Mouse (Mus musculus) limb, embryonic 13.5 days (tissue): ENCODE results near the gene Rap1gap. TPM values are rescaled to one million over a fixed set of nuclear protein-coding genes. Genes with fewer than 3 reads are reported as not detected.

Source experiments
- ATAC-seq: fragments of 200-750 bp; cut with Nextera tagmentation; 2 replicates; pipeline ENCODE4 v1.8.0; 2017; ENCODE audit warnings: low read depth, moderate number of reproducible peaks, moderate TSS enrichment; ENCODE audit not compliant: low FRiP score
- H3K27ac ChIP-seq: fragments of 300-500 bp; sonication (generic); 2 replicates; pipeline ENCODE4 v1.5.1; 2015; ENCODE audit warnings: inconsistent platforms, mild to moderate bottlenecking, moderate library complexity
- H3K27me3 ChIP-seq: fragments of 300-500 bp; sonication (generic); 2 replicates; pipeline ENCODE4 v1.6.1; 2015; ENCODE audit warnings: mild to moderate bottlenecking, inconsistent platforms
- H3K36me3 ChIP-seq: fragments of 300-500 bp; sonication (generic); 2 replicates; pipeline ENCODE4 v1.6.1; 2015; ENCODE audit warnings: inconsistent platforms, mild to moderate bottlenecking, moderate library complexity
- H3K4me1 ChIP-seq: fragments of 300-500 bp; sonication (generic); 2 replicates; pipeline ENCODE4 v1.6.1; 2015; ENCODE audit warnings: inconsistent platforms
- H3K4me2 ChIP-seq: fragments of 300-500 bp; sonication (generic); replicated peaks from 2 replicates; pipeline ENCODE4 v1.6.1; 2015; ENCODE audit warnings: inconsistent platforms, mild to moderate bottlenecking, moderate library complexity
- H3K4me3 ChIP-seq: fragments of 300-500 bp; sonication (generic); 2 replicates; pipeline ENCODE4 v1.5.1; 2015; ENCODE audit warnings: moderate library complexity, mild to moderate bottlenecking, inconsistent platforms
- H3K9ac ChIP-seq: fragments of 300-500 bp; sonication (generic); 2 replicates; pipeline ENCODE4 v1.6.1; 2015; ENCODE audit warnings: mild to moderate bottlenecking, inconsistent platforms
- H3K9me3 ChIP-seq: fragments of 300-500 bp; sonication (generic); 2 replicates; pipeline ENCODE4 v1.6.1; 2016; ENCODE audit warnings: inconsistent platforms
- WGBS: fragments of 180-500 bp; shearing (Covaris S2); methylation state at CpG from one replicate; pipeline ENCODE4 v1.1.7; 2015; 5-methylcytosine and 5-hydroxymethylcytosine counted together
- polyA plus RNA-seq: library from polyadenylated mRNA; unstranded; fragments of >200 nt; fragmentation: Nextera tagmentation; extraction: Ambion mirVana; gene quantifications from 2 replicates; pipeline ENCODE4 v1.2.1, GENCODE M21; 2015

Gene Rap1gap
- polyA plus RNA-seq, 1 experiment from 2014 or later: 10.7 TPM

DNA sequence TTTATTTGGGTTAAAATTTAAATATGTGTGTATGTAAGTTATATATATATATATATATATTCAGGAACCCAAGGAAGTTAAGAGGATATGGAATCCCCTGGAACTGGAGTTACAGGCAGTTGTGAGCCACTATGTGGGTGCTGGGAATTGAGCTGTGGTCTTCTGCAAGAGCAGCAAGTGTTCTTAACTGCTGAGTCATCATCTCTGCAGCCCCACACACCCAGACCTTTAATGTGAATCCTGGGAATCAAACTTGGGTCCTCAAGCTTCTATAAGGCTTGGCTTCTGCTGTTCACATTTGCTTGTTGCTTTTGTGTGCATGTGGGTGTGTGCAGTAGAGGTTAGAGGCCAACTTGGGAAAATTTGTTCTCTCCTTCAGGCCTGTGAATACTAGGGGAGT is 18.3 kb upstream of the Rap1gap start:
- H3K27me3 ChIP-seq: no peaks in the 10 kb centered on the region
- ATAC-seq: no peak
- no peak overlapping the region for H3K9ac ChIP-seq
- no peak overlapping the region for H3K27ac ChIP-seq
- H3K9me3 ChIP-seq: no peaks in the 10 kb centered on the region
- no peaks in the 10 kb centered on the region for H3K4me1 ChIP-seq
- no peak overlapping the region for H3K4me2 ChIP-seq
- H3K4me3 ChIP-seq: no peak overlapping the region
- peaks cover 95% of the 10 kb centered on the region for H3K36me3 ChIP-seq

DNA sequence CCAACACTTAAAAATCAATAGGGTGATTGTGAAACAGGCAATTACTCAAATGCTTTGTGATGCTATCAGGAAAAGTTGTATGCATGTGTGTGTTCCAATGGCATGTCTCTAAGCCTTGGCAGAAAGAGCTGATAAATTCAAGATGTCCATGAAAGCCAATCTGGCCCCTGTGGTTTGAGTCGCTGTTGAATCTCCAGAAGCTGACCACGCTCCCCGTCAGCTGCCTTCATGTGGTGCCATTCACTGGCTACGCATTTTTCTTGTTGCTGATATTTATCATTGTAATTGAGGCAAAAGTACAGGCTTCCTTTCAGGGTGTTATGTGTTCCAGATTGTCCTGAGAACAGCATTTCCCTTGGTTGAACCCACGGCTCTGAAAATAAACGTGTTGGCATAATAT is 16.9 kb upstream of the Rap1gap start:
- Histone ChIP-seq H3K27ac (no peak overlapping the region), H3K36me3 (peaks cover 96% of the 10 kb centered on the region), H3K4me1 (no peaks in the 10 kb centered on the region), H3K27me3 (no peaks in the 10 kb centered on the region), H3K4me2 (no peak overlapping the region), H3K4me3 (no peak overlapping the region), H3K9ac (no peak overlapping the region), H3K9me3 (no peaks in the 10 kb centered on the region)
- ATAC-seq: no peak
- 72% methylated on average over 6 of the region's 6 CpGs for WGBS

DNA sequence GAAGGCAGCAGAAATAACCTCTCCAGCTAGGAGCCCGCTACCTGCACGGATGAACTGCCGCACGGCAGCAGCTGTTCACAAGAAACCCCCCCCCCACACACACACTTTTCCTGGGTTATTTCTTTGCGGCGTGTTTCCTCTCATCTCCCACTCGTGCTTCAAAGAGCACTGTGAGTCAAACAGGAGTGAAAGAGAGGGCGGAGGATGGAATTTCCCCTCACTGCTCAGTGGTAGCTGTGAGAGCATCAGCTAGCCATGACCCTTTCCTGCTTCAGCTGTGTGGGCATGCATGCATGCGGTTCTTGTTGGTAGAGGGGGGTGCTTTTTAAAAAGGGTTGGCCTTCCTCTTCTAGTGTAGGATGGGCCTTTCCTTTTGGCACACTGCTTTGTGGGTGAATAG is 16.3 kb upstream of the Rap1gap start:
- 86% methylated on average over 9 of the region's 9 CpGs for WGBS
- Histone ChIP-seq H3K4me3 (no peak overlapping the region), H3K27ac (no peak overlapping the region), H3K27me3 (no peaks in the 10 kb centered on the region), H3K4me2 (no peak overlapping the region), H3K9ac (no peak overlapping the region), H3K36me3 (peaks cover 97% of the 10 kb centered on the region), H3K9me3 (no peaks in the 10 kb centered on the region), H3K4me1 (no peaks in the 10 kb centered on the region)
- ATAC-seq: no peak

DNA sequence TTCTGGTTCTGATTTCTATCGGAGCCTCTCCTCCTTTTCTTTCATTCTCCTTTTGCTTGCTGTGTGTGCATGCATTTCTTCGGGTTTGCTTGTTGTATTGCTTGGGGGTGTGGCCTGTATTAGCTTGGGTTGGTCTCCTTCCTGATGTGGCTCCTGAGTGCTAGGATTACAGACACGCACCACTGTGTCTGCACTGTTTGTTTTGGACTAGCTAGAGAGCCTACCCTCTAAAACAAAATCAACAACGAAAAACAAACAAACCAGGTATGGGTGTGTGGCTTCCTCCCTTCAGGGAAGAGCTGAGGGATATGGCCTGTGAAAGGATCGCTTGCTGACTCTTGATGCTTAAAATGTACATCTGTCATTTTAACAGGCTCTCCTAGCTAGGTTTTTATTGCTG is 13.6 kb upstream of the Rap1gap start:
- H3K36me3 ChIP-seq: peaks cover 97% of the 10 kb centered on the region
- no peak for ATAC-seq
- WGBS: 88% methylated on average over 5 of the region's 5 CpGs

DNA sequence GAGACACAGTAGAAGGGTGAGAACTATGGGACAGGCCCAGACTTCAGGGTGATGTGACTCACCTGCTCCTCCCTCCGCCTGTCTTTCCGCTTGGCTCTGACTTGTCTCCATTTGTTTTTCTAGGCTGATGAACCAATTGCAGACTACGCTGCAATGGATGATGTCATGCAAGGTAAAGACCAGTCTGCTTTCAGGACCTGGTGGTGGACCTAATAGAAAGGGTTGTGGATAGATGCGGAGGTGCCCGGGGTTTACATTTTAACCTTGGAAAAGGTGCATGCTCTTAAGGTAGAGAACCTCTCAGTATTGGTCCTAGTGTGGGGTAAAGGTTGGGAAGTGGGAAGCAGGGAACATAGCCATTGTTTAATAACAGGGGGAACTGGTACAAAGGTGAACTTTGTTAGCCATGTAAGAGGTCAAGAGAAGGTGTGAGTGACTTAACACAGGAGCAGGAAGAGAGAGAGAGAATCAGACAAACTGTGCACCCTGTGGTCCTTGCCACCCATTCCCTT is 11.6 kb upstream of the Rap1gap start:
- 92% methylated on average over 5 of the region's 5 CpGs for WGBS
- H3K27me3 ChIP-seq: no peaks in the 10 kb centered on the region
- H3K9ac ChIP-seq: no peak overlapping the region
- H3K4me3 ChIP-seq: no peak overlapping the region
- H3K4me1 ChIP-seq: no peaks in the 10 kb centered on the region
- H3K9me3 ChIP-seq: no peaks in the 10 kb centered on the region
- no peak for ATAC-seq
- H3K27ac ChIP-seq: no peak overlapping the region
- no peak overlapping the region for H3K4me2 ChIP-seq
- H3K36me3 ChIP-seq: peaks cover 98% of the 10 kb centered on the region

More for the DNA sequence above, 13.6 kb upstream of the Rap1gap start:
- Histone ChIP-seq H3K4me3 (no peak overlapping the region), H3K27me3 (no peaks in the 10 kb centered on the region), H3K4me2 (no peak overlapping the region), H3K27ac (no peak overlapping the region), H3K4me1 (no peaks in the 10 kb centered on the region), H3K9ac (no peak overlapping the region), H3K9me3 (no peaks in the 10 kb centered on the region)

DNA sequence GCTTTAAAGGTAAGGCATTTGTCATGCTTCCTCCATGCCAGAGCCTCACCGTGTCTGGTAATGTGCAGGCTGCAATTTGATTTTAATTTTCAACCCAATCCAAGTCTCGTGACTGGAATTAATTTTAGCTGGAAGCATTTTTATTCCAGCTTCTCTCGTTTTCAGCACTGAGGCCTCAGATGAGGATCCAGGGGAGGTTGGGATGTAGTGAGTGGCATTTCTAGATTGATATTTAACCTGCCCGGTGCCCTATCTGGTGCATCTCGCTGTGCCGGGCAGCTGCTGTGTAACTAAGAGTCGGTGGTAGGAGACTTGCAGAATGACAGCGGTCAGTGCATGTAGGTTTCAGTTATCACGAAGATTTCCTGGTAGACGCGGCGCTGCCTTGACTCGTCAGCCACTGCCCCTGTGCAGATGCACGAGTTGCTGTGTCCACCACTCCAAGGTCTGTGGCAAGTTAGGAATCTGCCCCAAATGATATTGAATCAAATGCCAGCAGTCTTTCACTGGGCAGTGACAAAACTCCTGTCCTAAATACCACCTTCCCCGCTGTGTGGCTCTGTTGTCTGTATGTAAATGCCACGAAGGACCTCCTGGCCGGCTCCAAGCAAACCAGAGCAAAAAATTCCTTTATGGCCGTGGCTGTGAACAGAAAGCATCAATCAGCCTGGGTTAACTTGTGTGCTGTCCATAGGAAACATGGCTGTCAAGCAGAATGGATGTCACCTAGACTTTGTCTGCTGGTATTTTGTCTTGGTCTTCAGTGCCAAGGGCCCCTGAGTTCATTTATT is 9.1 kb upstream of the Rap1gap start:
- WGBS: 89% methylated on average over 18 of the region's 18 CpGs
- no peak overlapping the region for H3K4me2 ChIP-seq
- H3K27me3 ChIP-seq: no peaks in the 10 kb centered on the region
- no peaks in the 10 kb centered on the region for H3K9me3 ChIP-seq
- no peak overlapping the region for H3K9ac ChIP-seq
- no peak overlapping the region for H3K4me3 ChIP-seq
- ATAC-seq: no peak
- no peak overlapping the region for H3K27ac ChIP-seq
- H3K4me1 ChIP-seq: no peaks in the 10 kb centered on the region
- peaks cover 79% of the 10 kb centered on the region for H3K36me3 ChIP-seq

DNA sequence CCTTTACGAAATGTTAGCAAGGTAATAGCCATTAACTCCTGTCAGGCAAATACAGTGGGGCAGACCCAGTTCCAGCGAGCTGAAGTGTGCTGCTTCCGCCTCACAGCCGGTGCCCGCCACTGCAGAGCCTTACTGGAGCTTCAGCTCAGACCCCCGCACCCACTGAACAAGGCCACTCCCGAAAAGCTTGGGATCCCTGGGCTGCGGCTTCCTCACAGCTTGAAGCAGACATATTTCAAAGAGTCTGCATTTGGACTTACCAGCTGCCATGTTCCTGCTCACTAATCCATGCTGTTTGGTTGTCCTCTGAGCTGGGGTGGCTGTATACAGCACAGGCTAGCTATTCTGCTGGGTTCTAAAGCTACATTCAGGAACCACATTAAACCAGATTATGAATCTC is 6.9 kb upstream of the Rap1gap start:
- H3K9ac ChIP-seq: no peak overlapping the region
- H3K4me1 ChIP-seq: no peaks in the 10 kb centered on the region
- H3K27ac ChIP-seq: no peak overlapping the region
- H3K27me3 ChIP-seq: peaks cover 2% of the 10 kb centered on the region
- no peak for ATAC-seq
- H3K36me3 ChIP-seq: peaks cover 57% of the 10 kb centered on the region
- 89% methylated on average over 8 of the region's 8 CpGs for WGBS
- H3K4me2 ChIP-seq: no peak overlapping the region
- H3K9me3 ChIP-seq: no peaks in the 10 kb centered on the region
- H3K4me3 ChIP-seq: no peak overlapping the region

DNA sequence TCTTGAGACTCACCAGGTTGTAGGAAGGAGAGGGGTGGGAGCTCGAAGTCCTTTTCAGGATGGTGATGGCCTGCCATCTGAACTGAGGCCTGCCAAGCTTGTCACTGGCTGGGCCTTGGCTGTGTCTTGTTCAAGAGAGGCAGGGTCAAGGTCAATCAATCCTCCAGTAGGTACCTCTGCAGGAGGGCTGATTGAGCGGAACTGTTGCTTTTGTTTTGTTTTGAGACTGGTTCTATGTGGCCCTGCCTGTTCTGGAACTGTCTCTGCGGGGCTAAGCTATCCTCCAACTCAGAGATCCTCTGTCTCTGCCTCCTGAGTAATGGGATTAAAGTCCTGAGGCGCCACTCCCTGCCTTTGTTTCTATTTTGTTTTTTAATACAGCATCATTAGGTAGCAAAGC is 5.0 kb upstream of the Rap1gap start:
- whole genome bisulfite sequencing: 82% methylated on average over 4 of the region's 4 CpGs
- H3K4me2 ChIP-seq: no peak overlapping the region
- no peak for ATAC-seq
- peaks cover 21% of the 10 kb centered on the region for H3K27me3 ChIP-seq
- H3K27ac ChIP-seq: no peak overlapping the region
- peaks cover 5% of the 10 kb centered on the region for H3K4me1 ChIP-seq
- no peak overlapping the region for H3K4me3 ChIP-seq
- H3K36me3 ChIP-seq: peaks cover 39% of the 10 kb centered on the region
- H3K9me3 ChIP-seq: no peaks in the 10 kb centered on the region
- no peak overlapping the region for H3K9ac ChIP-seq

DNA sequence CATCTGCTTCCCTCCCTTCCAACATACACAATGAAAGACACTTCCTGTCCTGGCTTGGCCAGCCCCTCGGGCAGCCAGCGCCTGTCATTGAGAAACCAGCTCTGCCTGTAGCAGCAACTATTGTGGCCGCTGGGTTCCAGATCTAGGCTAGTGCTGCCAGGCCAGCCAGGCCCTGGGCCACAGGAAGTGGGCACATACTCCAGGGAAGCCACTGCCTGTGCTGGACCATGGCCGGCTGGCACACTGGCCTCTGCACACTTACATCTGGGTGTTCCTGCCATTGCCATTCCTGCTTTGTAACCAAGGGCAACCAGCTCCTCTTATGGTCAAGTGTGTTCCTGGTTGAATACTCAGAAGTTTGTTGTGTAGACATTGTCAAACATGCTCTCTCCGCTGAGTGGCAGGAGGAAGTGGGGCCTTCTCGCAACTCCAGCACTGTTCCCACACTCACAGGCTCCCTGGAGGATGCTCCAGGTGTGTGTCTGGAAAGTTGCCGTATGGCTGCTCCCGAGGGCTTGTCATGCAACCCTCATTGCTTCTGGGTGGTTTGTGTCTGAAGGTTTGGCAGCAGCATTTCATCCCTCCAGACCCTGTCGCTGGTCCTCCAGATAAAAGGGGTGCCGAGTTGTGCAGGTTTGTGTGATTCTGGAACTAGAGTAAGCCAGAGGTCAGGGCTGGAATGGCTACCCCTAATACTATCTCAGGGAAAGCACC is 4.0 kb upstream of the Rap1gap start:
- ATAC-seq: no peak
- H3K27me3 ChIP-seq: peaks cover 31% of the 10 kb centered on the region
- peaks cover 11% of the 10 kb centered on the region for H3K4me1 ChIP-seq
- WGBS: 63% methylated on average over 10 of the region's 10 CpGs
- H3K9me3 ChIP-seq: no peaks in the 10 kb centered on the region
- no peak overlapping the region for H3K27ac ChIP-seq
- H3K9ac ChIP-seq: no peak overlapping the region
- H3K4me3 ChIP-seq: no peak overlapping the region
- H3K36me3 ChIP-seq: peaks cover 29% of the 10 kb centered on the region
- H3K4me2 ChIP-seq: no peak overlapping the region

DNA sequence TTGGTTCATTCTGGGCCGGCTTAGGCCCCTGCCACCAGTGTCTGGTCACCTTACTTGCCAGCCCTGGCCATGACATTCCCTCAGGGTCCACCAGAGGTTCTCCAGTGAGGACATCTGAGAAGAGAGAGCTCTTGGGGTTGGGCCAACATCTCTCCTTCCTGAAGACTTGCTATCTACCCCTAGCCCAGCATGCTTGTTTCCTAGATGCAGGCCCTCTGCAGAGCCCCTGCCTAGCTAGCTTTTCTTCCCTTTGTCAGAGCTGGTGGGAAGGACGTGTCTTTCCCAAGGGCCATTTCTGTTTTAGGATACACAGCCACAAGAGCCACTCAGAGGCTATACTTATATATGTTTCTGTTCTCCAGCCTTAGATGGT is 3.5 kb upstream of the Rap1gap start:
- H3K9me3 ChIP-seq: no peaks in the 10 kb centered on the region
- H3K4me2 ChIP-seq: no peak overlapping the region
- H3K4me1 ChIP-seq: peaks cover 11% of the 10 kb centered on the region
- no peak overlapping the region for H3K4me3 ChIP-seq
- ATAC-seq: no peak
- peaks cover 36% of the 10 kb centered on the region for H3K27me3 ChIP-seq
- no peak overlapping the region for H3K9ac ChIP-seq
- no peak overlapping the region for H3K27ac ChIP-seq
- WGBS: 55% methylated on average over 2 of the region's 2 CpGs
- peaks cover 24% of the 10 kb centered on the region for H3K36me3 ChIP-seq

DNA sequence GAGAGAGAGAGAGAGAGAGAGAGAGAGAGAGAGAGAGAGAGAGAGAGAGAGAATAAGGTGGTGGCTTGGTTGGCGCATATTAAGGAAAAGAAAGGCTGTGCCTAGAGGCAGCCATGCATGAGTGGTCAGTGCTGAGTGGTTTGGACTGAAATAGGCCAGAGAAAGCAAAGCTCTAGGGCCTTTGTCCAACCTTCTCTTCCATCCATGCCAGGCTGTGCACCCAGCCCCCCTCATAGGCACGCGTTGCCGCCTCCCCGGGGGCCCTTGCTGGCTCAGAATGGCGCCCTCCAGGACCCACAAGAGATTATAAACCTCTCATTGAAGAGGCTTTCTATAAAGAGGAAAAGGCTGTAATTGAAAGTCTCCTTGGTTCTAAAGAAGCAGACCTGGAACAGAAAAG is 3.0 kb upstream of the Rap1gap start:
- H3K4me3 ChIP-seq: no peak overlapping the region

DNA sequence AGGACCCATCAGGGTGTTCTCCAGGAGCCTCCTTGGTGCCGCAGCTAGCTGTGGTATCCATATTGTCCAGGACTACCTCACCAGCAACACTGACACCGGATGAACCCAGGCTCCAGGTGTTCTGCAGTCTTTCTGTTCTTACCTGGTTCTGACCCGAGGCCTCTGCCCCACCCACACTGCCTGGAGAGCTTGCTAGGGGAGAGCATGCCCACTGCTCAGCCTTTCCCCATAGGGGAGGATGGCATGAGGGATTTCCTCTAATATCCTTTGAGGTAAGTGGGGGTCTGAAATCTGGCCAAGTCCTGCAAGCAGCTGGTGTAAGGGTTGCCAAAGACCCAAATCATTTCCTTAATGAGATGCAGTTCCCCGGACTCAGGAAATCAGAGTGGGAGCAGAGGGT is 1.0 kb upstream of the Rap1gap start:
- ATAC-seq: no peak
- Histone ChIP-seq H3K9ac (no peak overlapping the region), H3K4me3 (no peak overlapping the region), H3K27ac (no peak overlapping the region), H3K9me3 (no peaks in the 10 kb centered on the region), H3K4me1 (peaks cover 11% of the 10 kb centered on the region), H3K4me2 (no peak overlapping the region), H3K36me3 (peaks cover 2% of the 10 kb centered on the region; the same call in 1 of the 2 replicates), H3K27me3 (peaks cover 58% of the 10 kb centered on the region)
- WGBS: 72% methylated on average over 4 of the region's 4 CpGs

More for the DNA sequence above, 3.0 kb upstream of the Rap1gap start:
- Histone ChIP-seq H3K27me3 (peaks cover 41% of the 10 kb centered on the region), H3K27ac (no peak overlapping the region), H3K4me1 (peaks cover 11% of the 10 kb centered on the region), H3K36me3 (peaks cover 19% of the 10 kb centered on the region), H3K4me2 (no peak overlapping the region), H3K9me3 (no peaks in the 10 kb centered on the region), H3K9ac (no peak overlapping the region)
- 85% methylated on average over 6 of the region's 6 CpGs for WGBS
- no peak for ATAC-seq
